Mouse (Mus musculus) urinary bladder, postnatal 25 days (tissue): ENCODE data around the gene Kars.

Experiments used
- DNase-seq: peaks from one replicate; pipeline ENCODE4 v3.0.0; 2022; ENCODE audit warnings: low spot score

The Kars gene

DNA sequence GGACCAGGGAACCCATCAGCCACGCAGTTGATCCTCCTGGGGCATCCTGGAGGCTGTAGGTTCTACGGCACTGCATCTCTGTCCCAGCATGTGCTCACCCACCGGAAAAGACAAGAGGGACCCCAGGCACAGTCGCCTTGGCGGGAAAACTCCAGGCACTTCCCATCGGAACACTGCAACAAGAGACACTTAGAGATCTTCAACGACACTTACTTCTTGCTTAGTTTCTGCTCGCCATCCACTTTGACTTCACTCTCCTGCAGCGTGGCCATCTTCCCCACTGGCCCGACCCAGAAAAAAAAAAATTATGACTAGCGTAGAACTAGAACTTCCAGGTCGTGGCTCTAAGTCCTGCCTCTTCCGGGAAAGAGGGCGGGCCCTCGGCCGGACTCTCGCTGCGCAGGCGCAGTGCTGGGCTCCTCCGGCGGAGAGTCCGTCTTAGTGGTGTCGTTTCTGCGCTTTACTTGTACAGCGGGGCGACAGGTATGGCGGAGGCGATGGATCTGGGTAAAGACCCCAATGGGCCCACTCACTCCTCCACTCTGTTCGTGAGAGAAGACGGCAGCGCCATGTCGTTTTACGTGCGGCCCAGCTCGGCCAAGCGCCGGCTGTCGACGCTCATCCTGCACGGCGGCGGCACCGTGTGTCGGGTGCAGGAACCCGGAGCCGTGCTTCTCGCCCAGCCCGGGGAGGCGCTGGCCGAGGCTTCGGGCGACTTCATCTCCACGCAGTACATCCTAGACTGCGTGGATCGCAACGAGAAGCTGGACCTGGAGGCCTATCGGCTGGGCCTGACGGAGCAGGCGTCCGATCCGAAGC lies at the start of gene Kars, which contains the start of gene Terf2ip:
Kars (minus strand) TSS at position 327 of the 819 bp plus-strand sequence.
Terf2ip (plus strand) TSS at position 402 of the 819 bp plus-strand sequence.
- peak; percentile 90 for DNase-seq

DNA sequence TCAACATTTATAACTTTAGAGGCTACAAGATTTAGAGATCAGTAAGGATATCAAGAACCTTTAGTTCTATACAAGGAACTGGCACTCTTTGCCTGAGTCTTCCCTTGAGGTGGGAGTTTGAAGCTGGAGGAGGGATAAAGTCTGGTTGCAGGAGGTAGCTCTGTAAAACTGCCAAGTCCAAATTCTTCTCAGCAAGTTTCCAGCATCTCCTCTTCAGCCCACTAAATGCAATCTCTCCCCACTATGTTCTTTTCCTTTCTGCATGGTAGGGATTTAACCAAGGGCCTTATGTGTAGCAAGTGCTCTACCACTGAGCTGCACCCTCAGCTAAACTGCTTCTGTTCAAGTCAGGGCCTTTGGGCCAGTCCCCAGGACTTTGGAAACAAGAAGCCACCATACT lies 43.3 kb upstream of the Kars start:
- no peak for DNase-seq

DNA sequence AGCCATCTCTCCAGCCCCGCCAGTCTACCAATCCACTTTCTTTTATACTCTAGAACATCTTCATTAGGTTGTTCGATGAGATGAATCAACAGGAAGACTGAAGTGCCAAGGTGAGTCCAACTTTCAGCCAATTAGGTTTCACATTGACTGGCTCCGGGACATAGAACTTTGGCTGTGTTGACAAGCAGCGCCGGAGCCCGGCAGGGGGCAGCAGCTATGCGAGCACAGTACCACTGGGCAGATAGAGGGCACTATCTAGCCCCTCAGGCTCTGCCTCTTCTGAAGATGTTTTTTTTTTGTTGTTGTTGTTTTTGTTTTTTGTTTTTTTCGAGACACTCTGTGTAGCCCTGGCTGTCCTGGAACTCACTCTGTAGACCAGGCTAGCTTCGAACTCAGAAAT lies 40.4 kb upstream of the Kars start:
- no peak for DNase-seq

DNA sequence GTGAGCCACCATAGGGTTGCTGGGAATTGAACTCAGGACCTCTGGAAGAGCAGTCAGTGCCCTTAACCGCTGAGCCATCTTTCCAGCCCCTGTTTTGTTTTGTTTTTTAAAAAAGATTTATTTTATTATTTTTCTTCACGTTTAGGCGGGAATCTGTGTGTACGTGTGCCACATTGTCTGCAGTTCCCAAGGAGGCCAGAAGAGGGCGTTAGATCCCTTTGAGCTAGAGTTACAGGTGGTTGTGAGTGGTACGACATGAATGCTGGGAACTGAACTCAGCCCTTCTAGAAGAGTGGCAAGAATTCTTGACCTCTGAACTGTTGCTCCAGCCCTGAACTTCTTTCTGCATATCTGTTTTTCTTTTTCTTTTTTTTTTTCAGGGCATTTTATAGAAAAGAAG lies 38.9 kb upstream of the Kars start:
- no peak for DNase-seq

DNA sequence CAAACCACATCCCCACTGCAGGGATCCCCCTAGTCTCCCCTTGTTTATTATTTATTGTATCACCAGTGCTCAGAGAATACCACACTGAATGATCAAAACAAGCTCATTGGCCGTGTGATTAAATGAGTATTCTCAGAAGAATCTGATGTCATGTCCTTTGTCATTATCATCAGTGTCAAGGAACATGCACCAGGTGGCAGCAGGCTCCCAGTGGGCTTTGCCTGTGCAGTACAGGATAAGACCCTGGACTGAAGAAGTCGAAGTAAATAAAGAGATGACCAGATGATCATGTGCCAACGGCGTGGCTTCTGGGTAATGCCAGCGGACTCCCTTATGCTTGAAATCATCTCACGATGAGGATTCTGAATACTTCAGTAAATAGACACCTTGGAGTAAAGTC lies 37.2 kb upstream of the Kars start:
- DNase-seq = no peak

DNA sequence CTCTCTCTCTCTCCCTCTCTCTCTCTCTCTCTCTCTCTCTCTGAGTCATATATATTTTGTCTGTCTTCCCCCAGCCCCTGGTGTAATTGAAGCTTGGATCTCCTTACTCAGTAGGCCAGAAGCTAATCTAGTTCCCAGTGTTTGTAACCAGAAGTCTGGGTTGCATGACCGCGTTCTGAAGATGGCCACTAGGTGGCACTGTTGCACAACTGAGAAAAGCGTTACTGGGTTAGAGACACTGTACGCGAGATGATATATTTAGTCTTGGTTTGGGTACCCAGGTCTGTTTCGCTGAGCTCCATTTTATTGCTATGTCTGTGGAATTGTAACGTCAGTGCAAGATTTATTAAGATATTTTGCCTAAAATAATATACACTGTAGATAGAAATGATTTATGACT lies 34.8 kb upstream of the Kars start:
- DNase-seq = peak; percentile 78

DNA sequence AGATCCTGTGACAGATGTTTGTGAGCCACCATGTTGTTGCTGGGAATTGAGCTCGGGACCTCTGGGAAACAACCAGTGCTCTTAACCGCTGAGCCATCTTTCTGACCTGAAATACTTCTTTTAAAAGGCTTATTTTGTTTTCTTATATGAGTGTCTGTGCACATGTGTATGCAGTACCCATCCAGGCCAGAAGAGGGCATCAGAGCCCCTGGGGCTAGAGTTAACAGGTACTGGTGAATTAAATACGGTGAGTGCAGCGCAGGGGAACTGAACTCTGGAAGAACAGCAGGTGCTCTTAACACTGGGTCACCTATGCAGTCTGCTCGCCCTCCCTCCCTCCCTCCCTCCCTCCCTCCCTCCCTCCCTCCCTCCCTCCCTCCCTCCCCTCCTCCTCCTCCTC lies 34.1 kb upstream of the Kars start:
- DNase-seq = no peak

DNA sequence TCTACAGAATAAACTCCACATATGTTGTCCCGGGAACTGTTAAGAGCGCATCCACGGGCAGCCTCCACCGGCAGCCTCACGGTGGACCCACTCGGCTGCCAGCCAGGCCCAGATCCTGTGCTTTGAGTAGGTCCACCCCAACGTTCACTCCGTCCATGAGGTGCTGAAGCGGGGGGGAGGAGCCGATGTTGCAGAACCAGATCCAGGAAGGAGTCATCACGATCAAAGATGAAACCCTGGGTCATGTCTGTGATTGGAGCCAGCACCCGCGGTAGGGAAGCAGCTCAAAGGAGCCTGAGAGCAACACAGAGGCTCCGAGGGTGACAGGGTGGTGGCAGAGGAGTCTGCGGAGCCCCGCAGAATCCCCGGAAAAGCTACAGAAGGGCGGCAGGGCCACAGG lies 26.4 kb upstream of the Kars start:
- DNase-seq = no peak

DNA sequence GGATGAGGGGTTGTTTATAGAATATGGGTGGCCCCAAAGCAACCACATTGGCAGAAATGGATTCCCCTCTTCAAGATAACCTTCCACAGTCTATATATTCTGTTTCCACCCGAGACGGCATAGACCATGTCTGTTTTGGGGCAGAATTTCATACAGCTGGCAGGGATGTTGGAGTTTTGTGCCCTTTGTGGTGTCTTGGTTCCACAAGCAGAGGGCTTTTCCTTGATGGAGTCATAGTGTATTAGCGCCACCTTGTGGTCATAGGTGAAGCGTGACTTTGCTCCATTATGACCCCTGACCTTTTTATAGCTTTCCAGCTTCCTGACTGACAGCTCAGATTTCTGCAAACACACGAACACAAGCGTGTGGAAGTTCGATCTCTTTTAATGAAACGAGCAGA lies 23.5 kb upstream of the Kars start:
- DNase-seq = peak; percentile 7

DNA sequence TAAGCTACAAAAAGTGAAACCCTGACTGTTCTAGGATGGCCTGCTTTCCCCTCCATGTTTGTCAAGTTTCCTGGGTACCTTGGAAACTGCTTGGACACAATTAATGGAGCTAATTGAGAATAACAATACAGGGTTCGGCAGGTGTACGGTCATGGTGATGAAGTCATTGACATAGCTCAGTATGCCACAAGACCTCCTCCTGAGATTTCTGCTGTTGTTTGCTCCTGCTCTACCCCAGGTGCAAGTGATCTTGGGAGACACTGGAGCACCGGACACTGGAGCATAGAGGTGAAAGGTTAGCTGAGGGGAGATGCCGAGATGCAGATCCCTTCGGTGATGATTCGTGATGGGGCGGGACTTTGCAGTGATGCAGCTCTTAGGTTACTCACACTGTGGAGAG lies 21.9 kb upstream of the Kars start:
- DNase-seq = no peak

DNA sequence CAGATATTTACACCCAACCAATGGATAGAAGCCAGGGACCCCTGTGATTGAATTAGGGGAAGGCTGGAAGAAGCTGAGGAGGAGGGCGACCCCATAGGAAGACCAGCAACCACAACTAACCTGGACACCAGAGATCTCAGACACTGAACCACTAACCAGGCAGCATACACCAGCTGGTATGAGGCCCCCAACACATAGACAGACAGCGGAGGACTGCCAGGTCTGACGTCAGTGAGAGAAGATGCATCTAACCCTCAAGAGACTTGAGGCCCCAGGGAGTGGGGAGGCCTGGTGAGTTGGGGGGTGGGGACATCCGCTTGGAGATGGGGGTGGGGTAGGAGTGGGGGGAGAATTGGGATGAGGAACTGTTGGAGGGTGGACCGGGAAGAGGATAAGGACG lies 19.5 kb upstream of the Kars start:
- no peak for DNase-seq

DNA sequence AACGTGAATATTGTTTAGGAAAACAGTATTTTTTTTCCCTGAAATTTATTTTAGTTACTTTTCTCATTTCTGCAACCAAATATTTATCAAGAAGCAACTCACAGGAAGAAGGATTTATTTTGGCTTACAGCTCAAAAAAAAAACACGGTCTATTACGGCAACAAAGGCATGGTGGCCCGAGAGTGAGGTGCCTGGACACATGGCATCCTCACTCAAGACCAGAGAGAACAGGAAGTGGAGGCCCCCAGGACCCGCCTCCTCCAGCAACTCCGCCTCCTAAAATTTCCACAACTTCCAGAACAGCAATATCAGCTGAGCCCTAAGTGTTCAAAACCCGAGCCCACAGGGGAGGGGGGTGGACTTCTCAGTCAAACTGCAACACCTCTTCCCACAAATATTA lies 18.3 kb upstream of the Kars start:
- no peak for DNase-seq

DNA sequence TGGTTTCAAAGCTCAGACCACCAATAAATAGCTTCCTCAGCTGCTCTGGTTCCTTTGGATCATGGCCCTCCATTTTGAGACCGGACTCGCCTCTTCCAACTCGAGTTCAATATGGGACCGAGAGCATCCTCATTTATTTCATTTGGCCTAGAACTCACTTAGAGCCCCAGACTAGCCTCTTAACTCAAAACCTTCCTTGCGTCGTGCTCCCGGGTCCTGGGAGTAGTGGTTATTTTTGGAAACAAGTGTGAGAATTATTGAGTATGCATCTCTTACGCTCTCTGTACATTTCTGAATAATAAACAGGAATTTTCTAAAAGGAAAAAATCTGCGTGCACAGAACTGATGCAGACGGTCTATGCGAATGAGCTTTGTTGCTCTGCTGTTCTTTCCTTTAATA lies 3.8 kb upstream of the Kars start, which contains the start of gene Gm6793:
Gm6793 (minus strand) TSS at position 101 of the 400 bp plus-strand sequence.
- DNase-seq = no peak

DNA sequence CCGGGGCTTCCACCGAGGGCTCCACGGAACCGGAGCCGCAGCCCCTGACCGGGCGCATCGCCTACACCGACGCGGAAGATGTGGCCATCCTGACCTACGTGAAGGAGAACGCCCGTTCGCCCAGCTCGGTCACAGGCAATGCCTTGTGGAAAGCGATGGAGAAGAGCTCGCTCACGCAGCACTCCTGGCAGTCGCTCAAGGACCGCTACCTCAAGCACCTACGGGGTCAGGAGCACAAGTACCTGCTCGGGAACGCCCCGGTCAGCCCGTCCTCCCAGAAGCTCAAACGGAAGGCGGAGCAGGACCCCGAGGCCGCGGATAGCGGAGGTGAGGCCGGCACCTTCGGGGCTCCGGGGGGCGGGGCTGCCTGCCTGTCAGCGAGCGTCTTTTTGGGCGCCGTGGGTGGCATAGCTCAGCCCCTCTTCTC lies 706 bp upstream of the Kars start:
- peak; percentile 35 for DNase-seq

DNA sequence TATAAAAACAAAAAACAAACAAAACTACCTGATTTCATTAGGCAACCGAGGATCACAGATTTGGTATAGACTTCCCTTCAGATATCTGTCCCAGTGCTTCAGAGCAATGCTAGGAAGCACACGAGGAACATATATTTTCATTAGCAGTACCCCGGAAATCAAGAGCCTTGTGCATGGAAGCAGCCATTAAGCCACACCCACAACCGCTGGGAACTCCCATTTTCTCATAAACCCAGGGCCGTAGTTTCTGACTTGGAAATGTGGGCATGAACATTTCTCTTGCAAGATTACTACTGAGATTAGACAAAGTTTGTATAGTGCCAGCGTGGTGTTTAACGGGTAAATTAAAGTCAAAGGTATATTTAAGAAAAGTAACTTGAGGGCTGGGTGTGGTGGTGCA lies 1.6 kb downstream of the Kars start:
- no peak for DNase-seq

DNA sequence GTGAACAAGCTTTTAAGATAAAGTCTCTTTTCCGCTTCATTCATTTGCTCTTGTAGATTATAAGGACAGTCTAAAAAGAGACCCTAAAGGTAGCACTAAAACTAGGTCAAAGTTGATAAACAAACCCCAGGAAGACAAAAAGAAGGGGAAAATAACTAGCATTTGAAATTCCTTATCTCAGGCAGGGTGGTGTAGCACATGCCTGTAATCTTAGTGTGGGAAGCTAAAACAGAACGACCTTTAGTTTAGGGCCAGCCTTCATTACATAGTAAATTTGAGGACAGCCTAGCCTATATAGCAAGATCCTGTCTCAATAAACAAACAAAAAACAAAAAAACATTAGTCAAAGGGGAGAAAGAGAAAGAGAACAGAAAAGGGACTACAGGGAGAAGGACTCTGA lies 3.5 kb downstream of the Kars start:
- no peak for DNase-seq

DNA sequence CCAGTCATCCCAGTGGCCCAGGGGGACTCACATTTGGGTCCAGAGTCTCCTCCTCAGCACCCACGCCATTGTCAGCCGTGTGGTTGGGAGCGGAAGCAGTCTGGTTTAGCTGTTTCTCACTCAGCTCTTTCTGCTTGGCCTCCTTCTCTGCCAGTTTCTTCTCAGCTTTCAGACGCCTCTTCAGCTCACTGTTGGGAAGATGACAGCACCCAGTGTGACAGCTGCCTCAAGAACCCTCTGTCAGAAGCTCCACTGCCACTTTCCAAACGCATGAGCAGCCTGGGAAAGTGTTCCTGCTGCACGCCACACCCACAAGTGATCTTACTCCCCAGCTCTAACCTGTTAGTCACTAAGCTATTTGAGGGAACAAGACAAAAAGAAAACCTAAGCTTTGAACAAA lies 5.5 kb downstream of the Kars start:
- DNase-seq = no peak

DNA sequence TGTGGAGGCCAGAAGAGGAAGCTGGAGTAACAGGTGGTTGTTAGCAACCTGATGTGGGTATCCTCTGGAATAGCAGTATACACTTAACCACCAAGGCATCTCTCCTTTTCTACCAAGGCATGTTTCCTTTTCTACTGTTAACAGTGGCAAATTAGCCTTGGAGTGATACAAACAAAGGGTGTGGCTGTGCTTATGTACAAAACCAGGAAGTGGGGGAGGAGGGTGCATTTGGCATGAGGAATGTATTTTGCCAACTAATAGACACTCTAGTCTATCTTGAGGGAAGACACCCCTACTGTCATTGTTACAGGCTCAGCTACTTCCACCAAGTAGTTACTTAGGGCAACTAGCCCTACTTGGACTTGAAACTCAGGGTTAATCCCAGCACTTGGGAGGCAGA lies 6.4 kb downstream of the Kars start:
- no peak for DNase-seq

DNA sequence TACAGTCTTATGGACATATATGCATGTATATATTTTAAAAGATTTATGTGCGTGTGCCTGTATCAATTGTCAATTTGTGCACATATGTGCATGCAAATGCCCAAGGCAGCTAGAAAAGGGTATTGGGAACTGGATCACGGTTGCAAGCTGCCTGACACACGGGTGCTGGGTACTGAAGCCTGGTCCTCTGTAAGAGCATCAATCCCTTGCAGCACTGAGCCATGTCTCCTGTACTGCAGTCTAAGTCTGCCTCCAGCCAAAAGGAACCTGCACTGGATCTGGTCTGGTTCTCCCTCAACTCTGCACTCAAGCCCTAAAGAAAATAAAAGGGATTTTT lies 18.5 kb downstream of the Kars start:
- DNase-seq = no peak

DNA sequence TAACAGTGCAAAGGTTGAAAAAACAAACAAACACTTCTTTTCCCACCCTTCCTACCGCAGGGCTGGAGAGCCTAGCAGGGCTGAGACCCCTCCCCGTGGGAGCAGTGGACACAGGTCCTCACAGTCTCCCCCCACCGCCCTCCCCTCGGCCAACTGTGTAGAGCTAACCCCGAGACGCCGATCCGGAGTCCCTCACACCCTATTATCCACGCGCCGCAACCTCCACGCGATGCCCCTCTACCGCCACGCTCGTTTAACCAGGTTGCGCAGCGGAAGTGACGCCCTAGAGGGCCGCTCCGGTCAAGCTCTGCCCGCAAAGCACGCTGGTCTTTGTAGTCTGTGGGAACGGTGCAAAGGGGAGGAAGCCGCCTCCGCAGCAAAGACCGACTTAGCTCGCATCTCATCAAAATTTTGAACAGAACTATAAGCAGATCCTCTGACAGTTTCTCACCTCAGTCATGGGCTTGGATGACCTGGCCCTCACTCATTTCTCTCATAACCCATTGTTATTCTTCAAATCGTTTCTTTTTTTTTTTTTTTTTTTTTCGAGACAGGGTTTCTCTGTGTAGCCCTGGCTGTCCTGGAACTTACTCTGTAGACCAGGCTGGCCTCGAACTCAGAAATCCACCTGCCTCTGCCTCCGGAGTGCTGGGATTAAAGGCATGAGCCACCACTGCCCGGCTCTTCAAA lies 19.0 kb downstream of the Kars start, which contains the start of gene Adat1:
Adat1 (minus strand) TSS at position 290 of the 690 bp plus-strand sequence.
- DNase-seq = peak; percentile 83

DNA sequence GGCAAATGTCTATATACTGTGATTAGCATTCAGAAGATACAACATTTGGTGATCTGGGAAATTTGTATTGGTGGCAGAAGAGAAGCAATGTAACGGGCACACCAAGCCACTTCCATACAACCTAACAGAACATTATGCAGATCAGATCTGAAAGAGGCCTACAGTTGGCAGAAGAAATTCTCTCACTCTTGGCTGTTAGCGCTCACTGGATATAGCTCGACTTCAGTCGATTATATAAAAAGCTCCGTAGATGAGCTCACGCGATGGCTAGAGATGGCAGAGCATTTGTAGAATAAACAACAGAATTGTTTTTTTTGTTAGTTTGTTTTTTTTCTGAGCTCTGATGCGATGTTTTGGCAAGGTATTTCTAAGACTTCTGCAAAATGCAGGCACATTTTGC lies 19.8 kb downstream of the Kars start:
- DNase-seq = no peak

DNA sequence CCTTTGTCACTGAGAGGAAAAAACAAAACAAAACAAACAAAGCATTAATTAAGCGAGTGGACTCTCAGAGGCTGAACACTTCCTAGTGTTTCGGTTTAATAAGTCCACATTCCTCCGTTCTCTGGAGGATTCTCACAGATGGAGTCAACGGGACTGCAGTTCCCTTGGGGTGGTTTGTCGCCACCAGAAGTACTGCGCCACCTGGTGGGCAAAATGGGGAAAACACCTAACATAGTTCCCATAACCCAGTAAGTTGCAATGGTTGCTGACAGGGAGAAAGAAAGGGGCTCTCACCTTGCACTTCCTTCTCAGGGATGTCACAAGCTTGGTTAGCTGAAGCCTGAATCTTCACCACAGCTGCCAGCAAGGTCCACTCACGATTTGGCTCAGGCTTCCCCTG lies 21.2 kb downstream of the Kars start:
- DNase-seq = peak; percentile 82

DNA sequence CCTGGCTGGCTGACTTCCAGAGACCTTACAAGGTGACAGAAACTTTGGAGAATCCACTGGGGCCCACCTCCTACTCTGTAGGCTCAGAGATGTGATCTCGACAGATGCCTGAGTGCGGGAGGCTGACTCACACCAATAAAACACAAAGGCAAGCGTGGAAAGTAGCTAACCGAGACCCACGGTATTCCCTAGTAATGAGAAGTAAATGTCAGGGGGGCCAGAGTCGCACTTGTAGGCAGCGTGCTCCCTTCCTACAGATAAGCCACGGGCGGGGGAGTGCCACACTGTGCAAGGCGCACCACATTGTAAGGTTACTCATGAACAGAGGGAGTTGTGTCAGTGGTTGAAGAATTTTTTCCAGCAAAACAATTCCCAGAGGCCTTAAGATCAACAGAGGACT lies 26.6 kb downstream of the Kars start:
- no peak for DNase-seq

DNA sequence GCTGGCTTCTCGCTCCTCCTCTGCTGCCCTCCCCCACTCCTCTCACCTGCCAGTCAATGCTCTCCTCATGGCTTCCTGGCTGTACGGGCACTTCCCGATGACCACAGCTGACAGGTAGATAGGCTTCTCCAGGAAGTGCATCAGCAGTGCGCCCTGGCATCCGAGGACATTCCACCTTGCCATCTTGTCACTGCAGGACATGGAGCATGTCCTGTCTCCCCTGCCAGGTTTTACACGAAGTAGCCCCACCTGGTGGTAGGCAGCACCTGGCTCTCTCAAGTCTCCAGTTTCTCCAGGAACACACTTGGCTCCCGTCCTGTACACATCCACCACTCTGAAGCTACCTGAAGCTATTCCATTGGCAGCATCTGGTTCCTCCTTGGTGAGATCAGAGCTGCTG lies 29.0 kb downstream of the Kars start:
- DNase-seq = no peak
